Mouse (Mus musculus) cerebellum, adult 2 months (tissue): ENCODE data around the gene Cnr2.

ENCODE experiments used
- CTCF ChIP-seq: fragments of 200-500 bp; IDR thresholded peaks from 2 replicates; pipeline ENCODE4 v1.5.1; 2011; ENCODE audit warnings: low read depth, mild to moderate bottlenecking, control low read depth, low read length, moderate library complexity, borderline replicate concordance; ENCODE audit not compliant: insufficient read depth
- POLR2A ChIP-seq: fragments of 200-500 bp; IDR thresholded peaks from 2 replicates; pipeline ENCODE4 v1.6.1; 2011; ENCODE audit warnings: low read length, control low read depth, borderline replicate concordance; ENCODE audit not compliant: insufficient read depth

DNA sequence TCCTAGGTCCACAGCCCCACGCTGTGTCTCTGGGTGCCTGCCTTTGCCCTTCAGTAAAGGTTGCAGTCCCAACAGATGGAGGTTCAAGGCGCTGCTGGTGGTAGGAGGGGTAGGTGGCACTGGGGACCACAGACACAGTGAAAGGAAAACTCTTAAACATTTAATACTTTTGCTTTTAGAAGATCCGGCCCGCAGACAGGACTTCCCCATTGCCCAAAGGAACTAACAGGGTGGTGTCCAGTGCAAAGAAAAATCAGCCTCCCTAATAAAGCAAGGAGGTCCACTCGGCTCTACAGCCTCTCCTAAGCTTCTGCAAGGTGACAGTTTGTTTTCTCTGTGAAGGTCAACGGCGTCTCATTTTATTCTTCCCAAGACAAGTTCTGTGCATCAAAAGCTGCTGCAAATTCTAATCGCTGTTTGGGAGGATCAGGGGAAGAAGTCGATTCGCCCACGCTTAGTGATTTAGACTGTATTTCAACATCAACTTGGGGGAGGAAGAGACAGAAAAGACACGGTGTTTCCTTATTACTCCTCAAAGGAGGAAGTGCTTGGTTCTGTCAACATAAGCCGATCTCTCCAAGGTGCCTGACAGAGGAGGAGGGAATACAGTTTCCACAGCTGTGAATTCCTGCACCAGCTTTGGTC lies 23.6 kb downstream of the Cnr2 start:
- TF ChIP-seq POLR2A (no peak), CTCF (no peak)
